Mouse (Mus musculus): ENCODE measurements around the gene Grik4.

Grik4 gene

GRCm38 (mm10) chr9:42573616-42574350 lies 370.5 kb downstream of the Grik4 start:
- no peak for DNase-seq (ENCODE audit: low read depth, low spot score)

GRCm38 (mm10) chr9:42573180-42573579 lies 371.1 kb downstream of the Grik4 start:
- DNase-seq (ENCODE audit: low read depth, low spot score), result peak; percentile 77

- no peak for DNase-seq (ENCODE audit: low read depth, low spot score)
Observed at GRCm38 (mm10) chr9:42565921-42566320, 378.4 kb downstream of the Grik4 start.

GRCm38 (mm10) chr9:42555186-42555585 lies 389.1 kb downstream of the Grik4 start:
- DNase-seq (ENCODE audit: low read depth, low spot score), result no peak

GRCm38 (mm10) chr9:42550116-42550515 lies 394.2 kb downstream of the Grik4 start:
- DNase-seq (ENCODE audit: low read depth, low spot score), result peak; percentile 82

- no peak for DNase-seq (ENCODE audit: low read depth, low spot score)
Observed at GRCm38 (mm10) chr9:42548981-42549380, 395.3 kb downstream of the Grik4 start.

- DNase-seq (ENCODE audit: low read depth, low spot score), result no peak
Observed at GRCm38 (mm10) chr9:42544521-42544920, 399.8 kb downstream of the Grik4 start.

GRCm38 (mm10) chr9:42533491-42533890 lies 410.8 kb downstream of the Grik4 start:
- DNase-seq (ENCODE audit: low read depth, low spot score), result no peak

GRCm38 (mm10) chr9:42533041-42533440 lies 411.3 kb downstream of the Grik4 start:
- no peak for DNase-seq (ENCODE audit: low read depth, low spot score)

- no peak for DNase-seq (ENCODE audit: low read depth, low spot score)
Observed at GRCm38 (mm10) chr9:42531951-42532350, 412.3 kb downstream of the Grik4 start.

- peak; percentile 78 for DNase-seq (ENCODE audit: low read depth, low spot score)
Observed at GRCm38 (mm10) chr9:42530221-42531152, 413.8 kb downstream of the Grik4 start.

- DNase-seq (ENCODE audit: low read depth, low spot score), result peak; percentile 49
Observed at GRCm38 (mm10) chr9:42520587-42521084, 423.7 kb downstream of the Grik4 start.

GRCm38 (mm10) chr9:42518163-42518562 lies 426.1 kb downstream of the Grik4 start:
- no peak for DNase-seq (ENCODE audit: low read depth, low spot score)

- peak; percentile 17 for DNase-seq (ENCODE audit: low read depth, low spot score)
Observed at GRCm38 (mm10) chr9:42513159-42513558, 431.1 kb downstream of the Grik4 start.

- DNase-seq (ENCODE audit: low read depth, low spot score), result no peak
Observed at GRCm38 (mm10) chr9:42512312-42512711, 432.0 kb downstream of the Grik4 start.

- no peak for DNase-seq (ENCODE audit: low read depth, low spot score)
Observed at GRCm38 (mm10) chr9:42508235-42508634, 436.1 kb downstream of the Grik4 start.

- DNase-seq (ENCODE audit: low read depth, low spot score), result no peak
Observed at GRCm38 (mm10) chr9:42507709-42508108, 436.6 kb downstream of the Grik4 start, which contains the start of gene Tbcel. Tbcel (minus strand) TSS chr9:42507809.

GRCm38 (mm10) chr9:42507022-42507421 lies 437.3 kb downstream of the Grik4 start:
- no peak for DNase-seq (ENCODE audit: low read depth, low spot score)

GRCm38 (mm10) chr9:42504971-42505510 lies 439.3 kb downstream of the Grik4 start:
- DNase-seq (ENCODE audit: low read depth, low spot score), result no peak

- no peak for DNase-seq (ENCODE audit: low read depth, low spot score)
Observed at GRCm38 (mm10) chr9:42504559-42504958, 439.7 kb downstream of the Grik4 start.

- no peak for DNase-seq (ENCODE audit: low read depth, low spot score)
Observed at GRCm38 (mm10) chr9:42503709-42504108, 440.6 kb downstream of the Grik4 start.

GRCm38 (mm10) chr9:42496296-42496695 lies 448.0 kb downstream of the Grik4 start:
- DNase-seq (ENCODE audit: low read depth, low spot score), result no peak

Data from mesoderm, embryonic 11.5 days (tissue).